Mouse (Mus musculus): ENCODE results near the gene Ifi35.
"Not testable (repeated sequence)": the region's sequence is repeated elsewhere in the genome, so short reads cannot be mapped to it uniquely, and the experiment has no call there.

The Ifi35 gene

GRCm38 (mm10) chr11:101468263-101468688 is 20.1 kb downstream of the Ifi35 start:
- DNase-seq (ENCODE audit: low spot score in 2 of 2) = no peak

- no peak for DNase-seq (ENCODE audit: low spot score in 2 of 2)
Observed at GRCm38 (mm10) chr11:101468731-101469130, 20.5 kb downstream of the Ifi35 start.

GRCm38 (mm10) chr11:101469155-101469554 is 20.9 kb downstream of the Ifi35 start:
- DNase-seq (ENCODE audit: low spot score in 2 of 2) = no peak

- no peak for DNase-seq (ENCODE audit: low spot score in 2 of 2)
Observed at GRCm38 (mm10) chr11:101470206-101470605, 22.0 kb downstream of the Ifi35 start.

DNA sequence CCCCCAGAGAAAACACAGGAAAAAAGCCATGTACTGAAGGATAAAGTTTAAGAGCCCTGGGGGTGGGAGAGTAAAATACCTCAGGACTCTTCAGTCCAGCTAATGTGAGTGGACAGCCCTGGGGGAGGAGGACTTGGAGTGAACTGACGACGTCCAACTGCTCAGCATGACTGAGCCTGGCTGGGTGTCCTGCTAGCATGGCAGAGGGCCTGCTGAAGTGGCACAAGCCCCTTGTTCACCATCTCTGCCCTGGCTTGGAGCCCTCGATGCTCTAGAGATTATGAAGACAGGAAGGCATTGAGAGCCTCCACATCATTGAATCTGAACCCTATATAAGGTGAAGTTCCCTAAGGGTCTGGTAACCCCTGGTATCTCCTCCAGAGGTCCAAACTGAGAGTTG is 23.7 kb downstream of the Ifi35 start:
- no peak for DNase-seq (ENCODE audit: low spot score in 2 of 2)

- DNase-seq (ENCODE audit: low spot score in 2 of 2) = no peak
Observed at GRCm38 (mm10) chr11:101472336-101472735, 24.1 kb downstream of the Ifi35 start.

- not testable (repeated sequence) for DNase-seq (ENCODE audit: low spot score in 2 of 2)
Observed at GRCm38 (mm10) chr11:101473686-101474085, 25.5 kb downstream of the Ifi35 start.

GRCm38 (mm10) chr11:101474298-101474697 is 26.1 kb downstream of the Ifi35 start:
- DNase-seq (ENCODE audit: low spot score in 2 of 2) = no peak

DNA sequence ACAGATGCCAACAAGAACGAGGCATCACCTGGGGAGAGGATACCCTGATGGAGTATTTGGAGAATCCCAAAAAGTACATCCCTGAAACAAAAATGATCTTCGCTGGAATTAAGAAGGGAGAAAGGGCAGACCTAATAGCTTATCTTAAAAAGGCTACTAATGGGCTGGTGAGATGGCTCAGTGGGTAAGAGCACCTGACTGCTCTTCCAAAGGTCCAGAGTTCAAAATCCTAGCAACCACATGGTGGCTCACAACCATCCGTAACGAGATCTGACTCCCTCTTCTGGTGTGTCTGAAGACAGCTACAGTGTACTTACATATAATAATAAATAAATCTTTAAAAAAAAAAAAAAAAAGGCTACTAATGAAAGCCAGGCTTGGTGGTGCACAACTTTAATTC is 28.2 kb downstream of the Ifi35 start:
- not testable (repeated sequence) for DNase-seq (ENCODE audit: low spot score in 2 of 2)

- DNase-seq (ENCODE audit: low spot score in 2 of 2) = no peak
Observed at GRCm38 (mm10) chr11:101477194-101477551, 29.0 kb downstream of the Ifi35 start.

DNA sequence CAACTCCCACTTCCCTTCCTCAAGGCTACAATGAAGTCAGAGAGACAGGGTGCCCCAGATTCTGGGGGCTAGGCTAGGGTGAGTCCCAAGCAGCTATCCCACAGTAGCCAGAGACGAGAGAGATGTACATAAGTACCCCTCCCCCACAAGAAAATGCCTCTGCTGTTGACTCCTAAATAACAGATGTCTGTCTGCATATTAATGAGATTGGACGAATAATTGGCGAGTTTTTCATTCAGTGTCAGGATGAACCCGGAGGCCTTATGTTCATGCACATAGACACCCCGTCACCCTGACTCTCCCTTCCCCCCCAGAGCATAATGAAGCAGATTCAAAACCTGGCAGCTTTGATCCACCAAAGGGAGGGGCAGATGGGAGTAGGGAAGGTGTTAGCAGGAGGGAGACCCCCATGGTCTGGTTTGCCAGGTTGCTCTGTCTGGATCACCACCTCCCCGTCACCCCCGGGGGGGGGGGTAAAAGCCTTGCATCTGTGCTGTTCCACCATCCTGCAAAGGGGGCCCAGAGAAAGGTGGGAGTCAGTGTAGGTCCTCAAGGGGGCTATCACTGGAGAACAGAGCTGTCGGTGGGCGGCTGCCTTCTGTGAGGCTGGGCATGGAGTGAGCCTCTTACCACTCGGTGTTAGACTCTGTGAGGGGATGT is 29.5 kb downstream of the Ifi35 start:
- DNase-seq (ENCODE audit: low spot score in 2 of 2) = no peak

DNA sequence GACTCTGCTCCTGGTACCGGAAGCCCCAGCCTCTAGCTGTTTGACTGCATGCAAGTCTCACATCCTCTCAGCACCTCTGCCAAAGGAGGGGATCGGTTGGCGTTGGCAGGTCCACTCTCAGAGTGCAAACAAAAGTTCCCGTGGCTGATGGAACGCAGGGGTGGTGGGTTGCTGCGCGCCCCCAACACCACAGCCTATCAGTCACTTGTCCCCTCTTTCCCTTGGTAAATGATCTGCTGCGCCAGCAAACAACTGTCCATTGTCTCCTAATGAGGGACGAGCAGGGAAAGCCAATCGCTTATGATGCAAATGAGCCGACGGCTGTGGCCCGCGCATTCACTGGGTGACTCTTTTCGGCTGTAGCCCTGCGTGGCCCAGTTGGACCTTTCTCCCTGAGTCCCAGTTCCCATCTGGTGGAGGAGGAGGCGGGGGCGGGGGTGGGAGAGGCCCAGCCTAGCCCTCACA is 31.0 kb downstream of the Ifi35 start:
- DNase-seq (ENCODE audit: low spot score in 2 of 2) = no peak

DNA sequence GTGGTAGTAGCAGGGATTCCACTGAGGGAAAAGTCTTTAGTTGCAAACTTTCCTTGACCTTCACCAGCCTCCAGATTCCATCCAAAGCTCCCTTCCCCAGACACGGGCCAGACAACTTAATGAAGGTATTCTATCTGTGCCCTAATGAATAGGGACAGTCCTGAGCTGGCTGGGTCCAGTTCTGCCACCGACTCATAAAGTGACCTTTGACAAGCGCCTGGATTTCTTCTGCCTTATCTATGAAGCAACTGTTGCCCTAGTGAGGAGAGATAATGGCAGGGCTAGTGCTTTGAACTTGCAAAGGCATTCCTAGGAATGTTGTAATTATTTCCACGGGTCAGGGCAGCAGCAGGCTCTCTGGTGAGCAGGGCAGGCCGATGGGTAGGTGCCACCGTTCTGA is 32.7 kb downstream of the Ifi35 start:
- no peak for DNase-seq (ENCODE audit: low spot score in 2 of 2)

- DNase-seq (ENCODE audit: low spot score in 2 of 2) = no peak
Observed at GRCm38 (mm10) chr11:101483804-101484203, 35.6 kb downstream of the Ifi35 start.

GRCm38 (mm10) chr11:101484245-101484644 is 36.0 kb downstream of the Ifi35 start:
- DNase-seq (ENCODE audit: low spot score in 2 of 2) = no peak

DNA sequence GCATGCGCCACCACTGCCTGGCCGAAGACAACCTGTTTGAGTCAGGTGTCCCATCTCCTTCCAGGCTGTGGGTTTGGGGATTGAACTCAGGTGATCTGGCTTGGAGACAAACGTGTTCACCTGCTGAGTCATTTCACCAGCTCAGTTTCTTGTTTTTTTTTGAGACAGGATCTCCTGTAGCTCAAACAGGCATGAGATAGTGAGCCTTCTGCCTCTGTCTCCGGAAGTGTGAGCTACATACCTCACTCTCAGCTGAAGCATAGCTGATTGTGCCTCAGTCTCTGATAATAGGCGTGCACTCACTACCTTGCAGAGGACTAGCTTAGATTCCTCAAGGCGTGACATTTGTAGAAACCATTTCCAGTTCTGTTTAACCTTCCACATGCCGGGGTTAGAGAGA is 36.6 kb downstream of the Ifi35 start:
- no peak for DNase-seq (ENCODE audit: low spot score in 2 of 2)

- no peak for DNase-seq (ENCODE audit: low spot score in 2 of 2)
Observed at GRCm38 (mm10) chr11:101485509-101486028, 37.4 kb downstream of the Ifi35 start.

DNA sequence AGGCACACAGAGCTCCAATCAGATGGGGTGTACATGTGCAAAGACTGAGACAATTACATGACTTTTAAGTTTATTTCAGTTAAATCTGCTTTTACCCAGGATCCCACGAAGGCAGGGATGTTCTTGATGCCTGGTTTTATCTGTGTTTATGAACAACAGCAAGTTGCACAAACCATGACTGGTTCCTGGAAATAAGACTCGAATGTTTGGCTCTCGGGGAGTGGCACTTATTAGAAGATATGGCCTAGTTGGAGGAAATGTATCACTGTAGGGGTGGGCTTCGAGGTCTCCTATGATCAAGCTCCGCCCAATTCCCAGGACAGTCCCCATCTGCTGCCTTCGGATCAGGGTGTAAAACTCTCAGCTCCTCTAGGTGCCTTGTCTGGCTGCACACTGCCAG is 37.9 kb downstream of the Ifi35 start:
- no peak for DNase-seq (ENCODE audit: low spot score in 2 of 2)

DNA sequence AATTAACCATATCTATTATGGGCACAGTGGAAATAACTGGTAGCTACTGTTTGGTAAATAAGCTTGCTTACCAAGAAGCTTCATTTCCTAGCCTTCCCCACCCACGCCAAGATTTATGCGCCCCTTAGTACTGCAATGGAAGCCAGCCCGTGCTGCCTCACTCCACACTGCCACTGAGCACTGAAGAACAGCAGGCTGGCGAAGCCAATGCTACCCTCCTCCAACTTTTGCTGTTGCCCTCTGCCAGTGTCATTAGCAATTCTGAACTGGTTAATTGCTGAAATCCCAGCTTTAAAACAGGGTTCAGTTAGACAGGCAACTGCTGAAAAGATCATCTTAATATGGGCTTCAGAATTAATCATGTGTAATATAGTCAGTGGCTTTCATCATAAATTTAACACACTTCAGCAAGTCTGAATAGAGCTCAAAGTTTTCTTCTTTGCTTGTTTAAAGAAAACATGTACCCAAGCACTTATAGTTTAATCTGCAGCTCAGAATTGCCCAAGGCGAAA is 58.1 kb downstream of the Ifi35 start:
- no peak for DNase-seq (ENCODE audit: low spot score in 2 of 2)

DNA sequence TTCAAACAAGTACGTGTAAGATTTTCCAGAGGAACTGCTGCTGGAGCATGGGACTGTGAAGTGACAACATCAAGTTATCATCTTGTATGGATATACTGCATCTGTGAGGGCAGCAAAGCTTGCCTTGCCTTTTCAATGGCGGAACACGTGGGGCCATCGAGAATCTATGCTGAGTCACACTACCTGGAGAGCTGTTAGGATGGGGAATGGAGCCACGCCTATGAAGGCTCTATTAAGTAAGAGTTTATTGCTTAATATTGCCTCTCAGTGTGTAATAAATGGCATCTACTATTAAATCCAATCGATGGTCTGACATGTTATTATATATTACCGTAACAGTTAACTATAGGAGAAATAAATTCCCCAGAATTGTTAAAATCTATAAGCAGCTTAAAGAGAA is 58.9 kb downstream of the Ifi35 start:
- DNase-seq (ENCODE audit: low spot score in 2 of 2) = no peak

All from urinary bladder, adult 18-20 months (tissue).